Mouse (Mus musculus): ENCODE results near the gene Lsm14b.

DNA sequence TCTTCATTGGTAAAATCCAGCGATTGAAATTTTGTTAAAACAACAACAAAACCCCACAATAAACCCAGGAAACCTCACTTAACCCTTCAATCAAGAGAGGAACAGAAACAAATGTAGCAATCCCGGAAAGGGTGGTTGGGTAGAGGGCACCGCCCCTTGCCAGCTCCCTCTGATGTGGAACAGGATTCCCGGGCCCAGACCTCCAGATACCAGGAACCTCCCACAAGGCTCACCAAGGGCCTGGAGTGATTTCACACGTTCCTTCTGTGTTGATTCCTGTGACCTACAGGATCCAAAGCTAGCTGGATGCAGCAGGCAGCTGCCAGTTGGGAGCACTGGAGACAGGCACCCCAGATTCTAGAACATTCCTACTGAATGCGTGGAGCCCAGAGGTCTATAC is 15.6 kb downstream of the Lsm14b start:
- TF ChIP-seq CHD1 (IDR thresholded peaks at IDR 0.05; ENCODE audit: low read depth, low read length) (no peak), ELF1 (IDR thresholded peaks at IDR 0.05; ENCODE audit: low read depth, low read length) (no peak), ZNF384 (IDR thresholded peaks at IDR 0.05; ENCODE audit: low read depth, low read length) (no peak), GATA1 (IDR thresholded peaks at IDR 0.05; ENCODE audit: low read depth, low read length) (no peak)
